Mouse (Mus musculus): ENCODE results near the gene Arhgef25.

The Arhgef25 gene

DNA sequence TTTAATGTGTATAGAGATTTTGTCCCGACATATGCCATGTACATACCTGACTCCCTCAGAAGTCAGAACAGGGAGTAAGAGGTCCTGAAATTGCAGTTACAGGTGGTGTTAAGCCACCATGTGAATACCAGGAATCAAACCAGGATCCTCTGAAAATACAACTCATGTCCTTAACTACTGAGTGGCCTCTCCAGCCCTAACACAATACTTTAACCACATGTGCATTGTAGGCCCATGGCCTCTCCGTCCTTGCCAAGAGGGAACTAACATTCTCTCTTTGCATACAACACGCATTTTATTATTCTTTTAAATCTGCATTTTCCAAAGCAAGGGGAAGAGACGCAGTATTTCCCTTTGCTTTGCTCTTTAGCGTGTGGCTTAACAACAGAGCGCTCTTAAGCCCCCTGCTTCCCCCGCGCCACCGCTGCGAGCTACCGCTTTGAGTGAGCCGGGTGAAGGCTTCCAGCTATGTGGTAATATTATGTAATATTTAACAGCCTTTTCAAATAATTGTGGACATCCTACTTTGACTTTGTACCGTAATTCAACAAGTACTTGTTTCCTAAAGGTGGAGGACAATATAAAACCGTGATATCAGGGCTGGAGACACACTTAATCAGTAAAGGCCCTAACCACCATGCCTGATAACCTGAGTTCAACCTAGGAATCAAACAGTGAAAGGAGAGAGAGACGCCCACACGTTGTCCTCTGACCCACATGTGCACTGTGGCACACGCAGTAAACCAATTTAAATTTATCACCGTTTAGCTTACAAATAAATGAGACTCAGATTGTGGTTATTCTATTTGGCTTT lies 51.3 kb downstream of the Arhgef25 start:
- peak; percentile 1 for DNase-seq (ENCODE audit: low read depth)

DNA sequence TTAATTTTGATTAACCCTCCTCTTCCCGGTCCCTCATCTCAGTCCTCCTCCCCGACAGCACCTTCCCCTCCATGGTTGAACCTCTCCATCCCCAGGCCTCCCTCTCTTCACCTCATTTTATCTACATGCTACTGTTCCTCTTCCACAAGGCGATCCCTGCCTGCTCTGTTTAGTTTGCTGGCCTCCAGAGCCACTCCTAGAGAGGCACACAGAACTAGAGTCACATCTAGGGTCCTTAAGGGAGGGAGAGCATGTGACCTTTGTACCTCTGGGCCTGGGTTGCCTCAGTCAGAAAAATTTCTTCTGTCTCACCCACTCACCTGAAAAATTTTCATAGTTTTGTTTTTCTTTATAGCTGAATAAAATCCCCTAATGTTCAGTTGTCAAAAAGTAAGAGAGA lies 52.0 kb downstream of the Arhgef25 start:
- DNase-seq (ENCODE audit: low read depth): peak; percentile 1

DNA sequence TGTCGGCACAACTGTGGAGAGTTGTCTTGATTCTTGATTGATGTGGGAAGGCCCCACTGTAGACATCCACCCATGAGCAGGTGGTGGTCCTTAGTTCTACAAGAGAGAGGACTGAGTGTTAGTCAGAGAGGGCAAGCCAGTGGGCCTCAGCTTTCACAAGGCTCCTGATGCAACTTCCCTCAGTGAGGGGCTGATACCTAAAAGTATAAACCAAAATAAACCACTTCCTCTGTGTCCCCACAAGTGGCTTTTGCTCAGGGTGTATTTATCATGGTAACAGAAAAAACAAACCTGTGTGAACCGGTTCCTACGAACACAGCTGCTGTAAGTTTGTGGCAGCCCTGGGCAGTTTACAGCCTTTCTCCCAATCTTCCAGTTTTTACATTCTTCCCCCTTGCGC lies 53.4 kb downstream of the Arhgef25 start:
- DNase-seq (ENCODE audit: low read depth): peak; percentile 2

DNA sequence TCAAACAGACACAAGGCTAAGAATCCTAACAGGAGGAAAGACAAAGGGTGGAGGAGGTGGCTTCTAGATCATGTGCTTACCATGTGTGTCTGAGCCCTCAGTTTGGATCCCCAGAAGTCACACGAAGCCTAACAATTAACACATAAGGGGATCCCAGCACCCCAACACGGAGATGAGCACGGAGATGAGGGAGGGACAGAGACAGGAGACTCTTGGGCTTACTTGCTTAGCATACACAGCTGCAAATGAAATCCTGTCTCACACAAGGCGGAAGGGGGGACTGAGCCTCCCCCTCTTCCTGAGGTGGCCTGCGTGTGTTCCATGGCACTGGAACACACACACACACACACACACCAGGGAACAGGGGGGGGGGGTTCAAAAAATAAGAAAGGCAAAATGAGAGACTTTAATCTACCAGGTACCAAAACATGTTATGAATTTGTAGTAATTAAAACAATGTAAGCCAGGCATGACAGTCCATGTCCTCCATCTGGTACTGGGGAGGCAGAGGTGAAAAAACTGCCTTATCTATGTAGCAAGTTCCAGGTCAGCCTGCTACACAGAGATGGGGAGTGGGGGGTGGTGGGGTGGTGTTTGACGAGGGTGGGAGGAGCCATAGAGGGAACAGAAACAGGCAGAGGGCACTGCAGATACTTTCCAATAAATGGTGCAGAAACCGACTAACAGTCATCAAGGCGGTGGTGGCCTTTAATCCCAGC lies 54.6 kb downstream of the Arhgef25 start:
- DNase-seq (ENCODE audit: low read depth): peak; percentile 5

DNA sequence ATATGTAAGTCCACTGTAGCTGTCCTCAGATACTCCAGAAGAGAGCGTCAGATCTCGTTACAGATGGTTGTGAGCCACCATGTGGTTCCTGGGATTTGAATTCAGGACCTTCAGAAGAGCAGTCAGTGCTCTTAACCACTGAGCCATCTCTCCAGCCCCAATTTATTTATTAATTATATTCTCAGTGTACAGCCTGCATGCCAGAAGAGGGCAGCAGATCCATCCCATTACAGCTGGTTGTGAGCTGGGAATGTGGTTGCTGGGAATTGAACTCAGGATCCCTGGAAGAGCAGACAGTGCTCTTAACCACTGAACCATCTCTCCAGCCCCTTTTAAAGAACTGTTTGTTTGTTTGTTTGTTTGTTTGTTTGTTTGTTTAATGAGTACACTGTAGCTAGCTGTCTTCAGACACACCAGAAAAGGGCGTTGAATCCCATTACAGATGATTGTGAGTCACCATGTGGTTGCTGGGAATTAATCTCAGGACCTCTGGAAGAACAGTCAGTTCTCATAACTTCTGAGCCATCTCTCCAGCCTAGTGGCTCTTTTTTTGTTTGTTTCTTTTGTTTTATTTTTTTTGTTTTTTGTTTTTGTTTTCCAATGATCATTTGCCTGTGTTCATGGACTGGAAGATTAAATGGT lies 55.4 kb downstream of the Arhgef25 start:
- DNase-seq (ENCODE audit: low read depth): peak; percentile 65
